Mouse (Mus musculus) megakaryocyte progenitor cell, adult 5-6 weeks (primary cell): Measurements from ENCODE around the gene Ptprf. TPM values are rescaled to one million over a fixed set of nuclear protein-coding genes. Genes with fewer than 3 reads are reported as not detected.

Source experiments
- ATAC-seq: replicated peaks from 2 replicates; pipeline ENCODE4 v1.8.0; 2016; ENCODE audit warnings: mild to moderate bottlenecking, moderate TSS enrichment, inconsistent platforms; ENCODE audit not compliant: poor library complexity
- total RNA-seq, 2 experiments: library from RNA; stranded (forward) in 1 of 2; stranded (reverse) in 1 of 2; fragments of 157-497, 149-512 nt in 1 of 2; fragments of 200-1000 nt in 1 of 2; gene quantifications; 2 replicates each; pipeline versions ENCODE4 v1.2.3 to v1.2.4; 2015 to 2017

Gene Ptprf
- total RNA-seq, 2 experiments from 2014 or later, result 0.07 TPM; not detected in 1

DNA sequence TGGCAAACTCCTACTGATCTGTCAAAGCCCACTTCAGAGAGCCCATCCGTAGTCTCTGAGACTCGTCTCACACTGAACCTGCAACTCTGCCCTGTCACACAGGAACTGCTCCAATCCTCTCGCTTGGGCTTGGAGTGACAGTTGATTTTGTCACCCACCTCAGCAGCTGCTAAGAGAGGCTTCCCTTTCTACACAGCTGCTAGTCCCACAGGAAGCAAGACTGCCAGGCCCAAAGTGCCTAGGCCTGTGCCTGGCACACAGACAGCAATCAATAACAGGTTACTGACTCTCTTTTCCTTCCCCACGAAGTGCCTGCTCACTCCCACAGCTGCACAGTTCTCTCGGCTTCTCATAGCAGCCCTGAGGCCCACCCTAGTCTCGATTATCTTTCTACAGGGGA, 2.7 kb downstream of the Ptprf start:
- no peak for ATAC-seq

- ATAC-seq, result no peak
These were observed 5.0 kb downstream of the Ptprf start for GRCm38 (mm10) chr4:118286202-118286601.

GRCm38 (mm10) chr4:118282182-118282562, 9.0 kb downstream of the Ptprf start:
- ATAC-seq, result no peak

DNA sequence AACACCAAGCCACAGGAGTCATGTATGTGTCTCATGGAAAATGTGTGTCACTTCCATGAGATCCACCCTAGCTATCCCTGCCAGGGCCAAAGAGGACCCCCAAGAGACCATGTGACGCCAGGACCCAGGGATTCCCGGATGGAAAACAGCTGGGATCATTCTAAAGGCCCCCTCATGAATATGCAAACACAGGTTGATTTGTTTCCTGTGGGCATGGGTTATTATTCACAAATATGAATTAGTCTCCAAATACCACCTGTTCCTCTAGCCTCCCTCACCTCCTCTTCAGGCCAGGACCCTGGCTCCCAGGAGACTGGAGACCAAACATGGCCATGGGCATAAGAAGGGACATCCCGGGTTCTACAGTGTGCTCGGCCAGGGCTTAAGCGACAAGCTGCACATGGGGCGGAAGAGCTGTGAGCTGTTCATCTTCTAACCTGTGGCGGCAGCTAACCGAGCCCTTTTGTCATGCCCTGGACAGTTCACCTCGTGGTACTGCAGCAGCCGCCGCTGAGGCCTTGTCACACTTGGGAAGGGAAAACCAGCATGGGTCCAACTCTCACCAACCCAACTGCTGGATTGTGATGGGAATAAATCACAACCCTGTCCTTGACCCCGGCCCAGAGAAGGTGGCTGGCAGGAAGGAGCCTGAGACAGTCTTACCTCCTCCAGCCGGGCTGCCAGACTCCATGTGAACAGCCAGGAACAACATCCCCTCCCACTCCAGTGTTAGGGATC, 9.6 kb downstream of the Ptprf start:
- ATAC-seq, result no peak

DNA sequence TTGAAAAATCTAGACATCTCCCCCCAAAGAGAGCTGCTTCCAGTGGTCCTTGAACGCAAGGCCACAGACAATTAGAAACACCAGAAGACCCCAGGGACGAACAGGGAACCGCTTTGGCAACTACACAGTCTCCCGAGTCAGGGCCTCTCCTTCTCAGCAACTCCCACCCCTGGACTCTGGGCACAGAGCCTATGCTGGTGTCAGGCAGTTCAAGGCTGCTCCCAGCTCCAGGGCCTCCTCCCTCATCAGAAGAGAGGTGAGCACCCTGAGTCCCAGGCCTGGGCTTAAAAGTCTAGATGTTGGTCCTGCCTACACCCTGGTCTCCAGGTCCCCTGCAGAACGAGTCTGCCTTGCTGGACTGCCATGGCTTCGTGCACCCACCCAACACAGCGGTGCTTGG, 10.7 kb downstream of the Ptprf start:
- no peak for ATAC-seq

- 0 out of 2 replicates have a peak, but pooled peaks have one; percentile 17 for ATAC-seq
These were observed 14.5 kb downstream of the Ptprf start for GRCm38 (mm10) chr4:118276520-118277232.

DNA sequence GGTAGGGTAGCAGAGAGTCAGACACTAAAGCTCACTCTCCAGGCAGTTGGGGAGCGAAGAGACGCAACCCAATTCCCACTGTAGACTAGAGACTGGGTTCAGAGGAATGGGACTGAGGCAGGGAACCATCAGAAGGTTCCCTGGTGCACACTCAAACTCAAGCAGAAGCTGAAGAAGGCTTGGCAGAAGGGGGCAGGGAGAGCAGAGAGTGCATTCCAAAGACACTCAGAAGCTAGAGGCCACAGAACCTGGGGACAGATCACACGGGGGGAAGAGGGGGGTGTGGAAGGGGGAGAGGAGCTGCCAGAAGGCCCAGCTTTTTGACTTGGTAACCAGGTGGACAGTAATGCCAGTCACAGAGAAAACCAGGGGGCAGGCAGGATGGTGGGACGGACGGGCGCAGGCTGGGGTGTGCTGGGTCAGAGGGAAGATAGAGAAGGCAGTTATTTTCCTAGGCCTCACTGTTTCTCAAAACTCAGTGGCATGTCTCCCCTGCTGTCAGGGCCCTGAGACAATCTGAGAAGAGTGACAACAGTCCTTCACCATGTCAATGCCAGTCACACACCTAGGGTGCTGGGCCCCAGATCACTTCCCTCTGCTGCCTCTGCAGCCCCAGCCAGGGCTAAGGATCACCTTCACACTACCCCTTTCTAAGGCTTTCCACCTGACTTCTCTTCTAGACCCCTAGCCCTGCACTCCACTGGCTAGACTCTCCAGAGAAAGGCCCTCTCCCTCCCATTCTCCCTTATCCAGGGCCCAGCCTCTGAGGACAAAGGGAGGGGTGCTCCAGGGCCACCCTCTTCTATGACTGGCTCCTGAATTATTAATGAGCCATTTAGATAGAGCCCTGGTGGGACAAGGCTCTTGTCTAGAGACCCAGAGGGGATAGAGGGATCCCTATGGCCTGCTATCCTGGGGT, 15.3 kb downstream of the Ptprf start:
- ATAC-seq, result no peak

DNA sequence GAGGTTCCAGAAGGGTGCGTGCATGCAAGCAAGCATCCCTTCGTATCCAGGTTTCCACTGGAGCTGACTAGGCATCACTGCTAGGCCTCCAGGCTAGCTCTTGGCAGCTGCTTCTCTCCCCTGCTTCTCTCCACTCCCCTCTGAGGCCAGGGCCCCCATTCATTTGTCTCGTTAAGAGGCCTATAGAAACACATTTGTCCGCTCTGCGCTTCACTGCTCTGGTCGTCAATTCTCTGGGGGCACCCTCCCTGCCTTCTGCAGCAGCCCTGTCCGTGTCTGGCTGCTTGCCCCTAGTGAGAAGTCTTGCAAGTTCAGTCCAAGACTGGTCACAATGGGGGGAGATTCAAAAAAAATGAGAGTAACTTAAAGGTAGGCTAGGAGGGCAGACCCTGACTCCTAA, 16.7 kb downstream of the Ptprf start:
- no peak for ATAC-seq

- ATAC-seq, result peak; percentile 28
These were observed 17.2 kb downstream of the Ptprf start for GRCm38 (mm10) chr4:118273998-118274397.

DNA sequence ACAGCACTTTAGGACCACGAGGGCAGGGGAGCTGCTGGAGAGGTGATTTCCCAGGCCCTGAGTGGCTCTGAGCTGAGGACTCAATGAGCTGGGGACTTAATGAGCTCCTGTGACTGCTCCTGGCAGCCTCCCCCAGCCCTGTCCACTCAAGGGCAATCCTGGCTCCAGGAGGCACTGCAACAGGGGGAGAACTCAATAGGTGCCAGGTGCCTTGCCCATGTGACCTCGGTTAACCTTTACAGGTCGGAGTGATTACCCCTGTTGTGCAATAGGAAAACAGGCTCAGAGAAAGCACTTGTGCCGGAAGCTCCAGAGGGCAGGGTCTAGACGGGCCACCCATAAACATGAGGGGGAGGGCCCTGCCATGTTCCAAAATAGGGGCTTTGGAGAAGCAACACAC, 17.7 kb downstream of the Ptprf start:
- ATAC-seq, result peak; percentile 18

- ATAC-seq, result peak; percentile 58
These were observed 18.3 kb downstream of the Ptprf start for GRCm38 (mm10) chr4:118272871-118273270.

DNA sequence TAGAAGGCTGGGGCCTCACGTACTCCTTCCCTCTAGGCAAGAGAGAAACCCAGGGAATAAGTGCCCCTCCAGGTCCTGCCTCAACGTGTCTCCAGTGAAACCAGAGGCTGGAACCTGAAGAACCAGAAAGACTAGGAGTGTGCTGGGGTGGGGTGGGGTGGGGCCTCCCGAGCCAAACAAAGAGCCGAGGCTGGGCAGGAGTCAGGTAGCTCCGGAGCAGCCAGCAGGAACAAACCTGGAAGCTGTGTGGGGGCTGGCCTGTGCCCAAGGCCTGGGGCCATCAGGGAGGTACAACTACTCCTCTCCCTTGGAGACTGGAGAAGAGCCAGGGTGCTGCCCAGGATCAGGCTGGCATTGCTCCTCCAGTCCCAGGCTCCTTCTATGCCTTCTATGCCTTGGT, 18.9 kb downstream of the Ptprf start:
- no peak for ATAC-seq

GRCm38 (mm10) chr4:118271556-118272074, 19.6 kb downstream of the Ptprf start:
- no peak for ATAC-seq

- ATAC-seq, result no peak
These were observed 20.5 kb downstream of the Ptprf start for GRCm38 (mm10) chr4:118270706-118271105.

GRCm38 (mm10) chr4:118269999-118270398, 21.2 kb downstream of the Ptprf start:
- ATAC-seq, result no peak

GRCm38 (mm10) chr4:118268429-118269212, 22.6 kb downstream of the Ptprf start:
- no peak for ATAC-seq

DNA sequence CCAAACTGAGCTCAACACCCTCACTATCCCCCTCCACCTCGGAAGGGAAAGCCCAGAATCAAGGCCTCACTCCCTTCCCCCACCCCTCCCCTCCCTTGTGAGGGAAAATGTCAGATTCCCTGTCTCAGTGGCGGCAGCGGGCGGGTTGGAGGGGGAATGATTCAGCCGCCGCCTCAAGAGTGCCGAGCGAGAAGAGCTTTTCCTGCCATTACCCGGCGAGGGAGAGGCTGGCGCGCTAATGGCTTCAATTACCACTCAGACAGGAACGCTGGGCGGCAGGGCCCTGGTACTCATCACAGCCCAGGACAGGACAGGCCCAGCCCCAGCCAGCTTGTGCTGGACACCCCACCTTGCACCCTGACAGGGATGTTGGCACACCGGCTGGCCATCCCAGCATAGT, 25.6 kb downstream of the Ptprf start:
- ATAC-seq, result no peak

DNA sequence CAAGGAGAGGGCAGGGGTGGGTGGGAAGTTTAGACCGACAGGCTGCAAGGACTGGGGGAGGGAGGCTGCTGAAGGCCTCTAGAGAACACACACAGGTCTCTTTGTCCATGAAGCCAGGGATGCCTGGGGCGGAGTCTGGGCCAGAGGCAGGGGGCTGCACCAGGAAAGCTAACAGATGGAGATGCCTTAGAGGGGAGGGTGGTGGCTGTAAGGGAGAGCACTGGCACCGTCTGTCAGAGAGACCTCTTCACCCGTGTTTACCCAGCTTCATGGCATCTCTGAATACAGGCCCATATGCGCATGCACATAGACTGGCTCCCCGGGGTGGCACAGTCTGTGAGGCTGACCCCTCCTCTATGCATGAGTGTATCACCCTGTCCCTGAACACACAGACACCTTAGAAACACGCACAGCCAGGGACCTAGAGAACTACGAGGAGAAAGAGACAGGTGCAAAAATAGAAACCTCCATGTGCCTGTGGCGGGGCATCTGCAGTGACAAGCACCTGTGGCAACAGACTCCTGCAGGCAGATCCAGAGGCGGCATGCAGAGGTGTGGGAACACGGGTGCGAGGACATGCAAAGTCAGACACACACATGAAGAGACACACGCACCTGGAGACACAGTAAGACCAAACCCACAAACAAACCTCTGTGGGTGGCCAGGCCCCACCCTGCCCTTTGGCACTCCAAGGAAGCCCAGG, 29.3 kb downstream of the Ptprf start:
- ATAC-seq, result no peak

GRCm38 (mm10) chr4:118261291-118261690, 29.9 kb downstream of the Ptprf start:
- no peak for ATAC-seq
